Mouse (Mus musculus) liver, postnatal 0 days (tissue): ENCODE measurements around the gene Pfdn6. TPM values are rescaled to one million over a fixed set of nuclear protein-coding genes. Genes with fewer than 3 reads are reported as not detected.

Experiments used
- ATAC-seq: fragments of 200-750 bp; cut with Nextera tagmentation; 2 replicates; pipeline ENCODE4 v1.8.0; 2017; ENCODE audit warnings: mild to moderate bottlenecking, moderate library complexity
- DNase-seq: peaks from one replicate; pipeline ENCODE4 v3.0.0-alpha.2; 2016
- H3K27ac ChIP-seq: fragments of 300-500 bp; sonication (generic); 2 replicates; pipeline ENCODE4 v1.5.1; 2014; ENCODE audit warnings: antibody characterized with exemption, moderate library complexity, mild to moderate bottlenecking, low read depth
- H3K27me3 ChIP-seq: fragments of 300-500 bp; sonication (generic); 2 replicates; pipeline ENCODE4 v1.6.1; 2014; ENCODE audit warnings: low read length, control low read depth, mixed read lengths; ENCODE audit not compliant: insufficient read depth
- H3K36me3 ChIP-seq: fragments of 300-500 bp; sonication (generic); replicated peaks from 2 replicates; pipeline ENCODE4 v1.6.1; 2014; ENCODE audit warnings: mild to moderate bottlenecking, control low read depth, low read length, moderate library complexity, mixed read lengths; ENCODE audit not compliant: insufficient read depth
- H3K4me1 ChIP-seq: fragments of 300-500 bp; sonication (generic); 2 replicates; pipeline ENCODE4 v1.6.1; 2014; ENCODE audit warnings: antibody characterized with exemption, mild to moderate bottlenecking, control low read depth; ENCODE audit not compliant: insufficient read depth
- H3K4me2 ChIP-seq: fragments of 300-500 bp; sonication (generic); 2 replicates; pipeline ENCODE4 v1.6.1; 2014; ENCODE audit warnings: low read depth, mild to moderate bottlenecking, low read length, moderate library complexity, mixed read lengths
- H3K4me3 ChIP-seq: fragments of 300-500 bp; sonication (generic); 2 replicates; pipeline ENCODE4 v1.5.1; 2014; ENCODE audit warnings: low read depth, low read length
- H3K9ac ChIP-seq: fragments of 300-500 bp; sonication (generic); replicated peaks from 2 replicates; pipeline ENCODE4 v1.6.1; 2014; ENCODE audit warnings: mild to moderate bottlenecking, moderate library complexity
- H3K9me3 ChIP-seq: fragments of 300-500 bp; sonication (generic); 2 replicates; pipeline ENCODE4 v1.6.1; 2016; ENCODE audit warnings: mild to moderate bottlenecking, control low read depth, low read length, mixed read lengths
- CTCF ChIP-seq: sonication (generic); IDR thresholded peaks from 2 replicates; pipeline ENCODE4 v1.5.1; 2016; ENCODE audit warnings: antibody characterized with exemption, low read depth
- EP300 ChIP-seq: IDR thresholded peaks from 2 replicates; pipeline ENCODE4 v1.6.1; 2016; ENCODE audit warnings: antibody characterized with exemption, low read depth, mild to moderate bottlenecking
- WGBS: fragments of 180-500 bp; shearing (Covaris S2); extraction: QIAGEN DNeasy Blood & Tissue Kit; methylation state at CpG from one replicate; pipeline ENCODE4 v1.1.7; 2014; ENCODE audit not compliant: insufficient replicate concordance; 5-methylcytosine and 5-hydroxymethylcytosine counted together
- polyA plus RNA-seq: library from polyadenylated mRNA; unstranded; fragments of >200 nt; fragmentation: Nextera tagmentation; extraction: Ambion mirVana; gene quantifications from 2 replicates; pipeline ENCODE4 v1.2.1, GENCODE M21; 2015

Gene Pfdn6
- polyA plus RNA-seq, 1 experiment from 2014 or later: 85.5 TPM

GRCm38 (mm10) chr17:33913264-33913663 lies 26.9 kb downstream of the Pfdn6 start:
- H3K4me2 ChIP-seq: no peak overlapping the region
- no peak for DNase-seq
- no peak overlapping the region for H3K9ac ChIP-seq
- 82% methylated on average over 10 of the region's 10 CpGs for WGBS
- ATAC-seq: no peak
- H3K27ac ChIP-seq: no peak overlapping the region
- peaks cover 31% of the 10 kb centered on the region for H3K4me1 ChIP-seq
- H3K27me3 ChIP-seq: no peaks in the 10 kb centered on the region
- TF ChIP-seq EP300: no peak
- TF ChIP-seq CTCF: no peak
- H3K4me3 ChIP-seq: no peak overlapping the region
- no peaks in the 10 kb centered on the region for H3K9me3 ChIP-seq
- H3K36me3 ChIP-seq: peaks cover 52% of the 10 kb centered on the region

DNA sequence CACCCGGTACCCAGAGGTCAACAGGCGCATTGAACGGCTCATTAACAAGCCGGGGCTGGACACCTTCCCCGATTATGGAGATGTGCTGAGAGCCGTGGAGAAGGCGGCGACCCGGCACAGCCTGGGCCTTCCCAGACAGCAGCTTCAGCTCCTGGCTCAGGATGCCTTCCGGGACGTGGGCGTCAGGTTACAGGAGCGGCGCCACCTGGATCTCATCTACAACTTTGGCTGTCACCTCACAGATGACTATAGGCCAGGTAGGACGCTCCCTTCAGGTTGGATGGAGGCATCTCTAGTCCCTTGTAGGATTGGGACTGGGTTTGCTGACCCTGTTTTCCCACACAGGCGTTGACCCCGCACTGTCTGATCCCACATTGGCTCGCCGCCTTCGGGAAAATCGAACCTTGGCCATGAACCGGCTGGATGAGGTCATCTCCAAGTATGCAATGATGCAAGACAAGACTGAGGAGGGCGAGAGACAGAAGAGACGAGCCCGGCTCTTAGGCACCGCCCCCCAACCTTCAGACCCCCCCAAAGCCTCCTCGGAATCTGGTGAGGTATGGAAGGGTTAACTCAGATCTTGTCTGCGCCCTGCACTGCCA lies 28.2 kb downstream of the Pfdn6 start:
- Histone ChIP-seq H3K4me2 (no peak overlapping the region), H3K27me3 (no peaks in the 10 kb centered on the region), H3K4me1 (peaks cover 36% of the 10 kb centered on the region), H3K9ac (no peak overlapping the region), H3K4me3 (no peak overlapping the region), H3K9me3 (no peaks in the 10 kb centered on the region), H3K27ac (no peak overlapping the region), H3K36me3 (peaks cover 39% of the 10 kb centered on the region)
- WGBS: 91% methylated on average over 28 of the region's 28 CpGs
- TF ChIP-seq EP300: no peak
- TF ChIP-seq CTCF: no peak
- DNase-seq (no peak), ATAC-seq (no peak)

DNA sequence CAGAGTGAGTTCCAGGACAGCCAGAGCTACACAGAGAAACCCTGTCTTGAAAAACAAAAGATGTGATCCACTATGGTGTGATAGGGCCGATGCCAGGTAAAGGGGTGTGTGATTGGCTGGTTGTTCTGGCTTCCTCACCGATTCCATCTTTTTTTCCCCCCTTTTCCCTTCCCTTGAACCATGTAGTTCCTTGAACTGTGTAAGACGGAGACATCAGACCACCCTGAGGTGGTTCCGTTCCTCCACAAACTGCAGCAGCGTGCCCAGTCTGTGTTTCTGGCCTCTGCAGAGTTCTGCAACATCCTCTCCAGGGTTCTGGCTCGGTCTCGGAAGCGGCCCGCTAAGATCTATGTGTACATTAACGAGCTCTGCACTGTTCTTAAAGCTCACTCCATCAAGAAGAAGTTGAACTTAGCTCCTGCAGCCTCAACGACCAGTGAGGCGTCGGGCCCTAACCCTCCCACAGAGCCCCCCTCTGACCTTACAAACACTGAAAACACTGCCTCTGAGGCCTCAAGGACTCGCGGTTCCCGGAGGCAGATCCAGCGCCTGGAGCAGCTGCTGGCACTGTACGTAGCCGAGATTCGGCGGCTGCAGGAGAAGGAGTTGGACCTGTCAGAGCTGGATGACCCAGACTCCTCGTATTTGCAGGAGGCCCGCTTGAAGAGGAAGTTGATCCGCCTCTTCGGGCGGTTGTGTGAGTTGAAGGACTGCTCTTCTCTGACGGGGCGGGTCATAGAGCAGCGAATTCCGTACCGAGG lies 28.9 kb downstream of the Pfdn6 start:
- no peak overlapping the region for H3K9ac ChIP-seq
- H3K4me1 ChIP-seq: peaks cover 29% of the 10 kb centered on the region
- H3K4me2 ChIP-seq: peak overlapping the region; percentile 97; the same call in 1 of the 2 replicates
- H3K4me3 ChIP-seq: no peak overlapping the region
- TF ChIP-seq EP300: no peak
- no peak for TF ChIP-seq CTCF
- no peak overlapping the region for H3K27ac ChIP-seq
- peaks cover 38% of the 10 kb centered on the region for H3K36me3 ChIP-seq
- no peak for DNase-seq
- 89% methylated on average over 31 of the region's 31 CpGs for WGBS
- H3K9me3 ChIP-seq: no peaks in the 10 kb centered on the region
- no peak for ATAC-seq
- H3K27me3 ChIP-seq: no peaks in the 10 kb centered on the region

DNA sequence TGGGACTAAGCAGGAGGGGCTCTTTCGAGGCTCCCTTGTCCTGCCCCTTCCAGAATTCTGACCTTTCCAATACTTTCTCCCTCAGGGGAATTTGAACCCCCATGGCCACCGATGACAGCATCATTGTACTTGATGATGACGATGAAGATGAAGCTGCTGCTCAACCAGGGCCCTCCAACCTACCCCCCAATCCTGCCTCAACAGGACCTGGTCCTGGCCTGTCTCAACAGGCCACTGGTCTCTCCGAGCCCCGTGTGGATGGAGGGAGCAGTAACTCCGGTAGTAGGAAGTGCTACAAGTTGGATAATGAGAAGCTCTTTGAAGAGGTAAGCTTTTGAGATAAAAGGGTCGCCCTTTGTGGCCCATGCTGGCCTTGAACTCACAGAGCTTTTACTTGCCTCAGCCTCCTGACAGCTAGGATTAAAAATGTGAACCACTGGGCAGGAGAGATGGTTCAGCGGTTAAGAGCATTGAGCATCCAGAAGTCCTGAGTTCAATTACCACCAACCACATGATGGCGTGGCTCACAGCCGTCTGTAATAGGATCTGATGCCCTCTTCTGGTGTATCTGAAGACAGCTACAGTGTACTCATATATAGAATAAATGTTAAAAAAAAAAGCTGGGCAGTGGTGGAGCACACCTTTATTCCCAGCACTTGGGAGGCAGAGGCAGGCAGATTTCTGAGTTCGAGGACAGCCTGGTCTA lies 29.6 kb downstream of the Pfdn6 start:
- peak overlapping the region; percentile 100 for H3K27ac ChIP-seq
- DNase-seq (no peak), ATAC-seq (no peak)
- TF ChIP-seq CTCF (peak; percentile 55), EP300 (no peak)
- H3K4me3 ChIP-seq: peak overlapping the region; percentile 88
- no peaks in the 10 kb centered on the region for H3K9me3 ChIP-seq
- H3K27me3 ChIP-seq: no peaks in the 10 kb centered on the region
- WGBS: 47% methylated on average over 11 of the region's 11 CpGs
- peaks cover 38% of the 10 kb centered on the region for H3K36me3 ChIP-seq
- H3K4me2 ChIP-seq: peak overlapping the region; percentile 97
- H3K9ac ChIP-seq: peak overlapping the region; percentile 95
- peaks cover 29% of the 10 kb centered on the region for H3K4me1 ChIP-seq

- no peaks in the 10 kb centered on the region for H3K27me3 ChIP-seq
- no peaks in the 10 kb centered on the region for H3K9me3 ChIP-seq
- 2% methylated on average over 14 of the region's 14 CpGs for WGBS
- H3K4me1 ChIP-seq: peaks cover 25% of the 10 kb centered on the region
- peaks cover 34% of the 10 kb centered on the region for H3K36me3 ChIP-seq
- peak; percentile 70 for DNase-seq
- H3K27ac ChIP-seq: peak overlapping the region; percentile 100
- ATAC-seq: peak; percentile 13
- peak overlapping the region; percentile 95 for H3K9ac ChIP-seq
- H3K4me3 ChIP-seq: peak overlapping the region; percentile 88
- H3K4me2 ChIP-seq: peak overlapping the region; percentile 97
- no peak for TF ChIP-seq EP300
- no peak for TF ChIP-seq CTCF
Observed at GRCm38 (mm10) chr17:33909869-33910250, 30.3 kb downstream of the Pfdn6 start.
